Mouse (Mus musculus) megakaryocyte progenitor cell, adult 5-6 weeks (primary cell): ENCODE data around the gene Zbtb46. TPM values are rescaled to one million over a fixed set of nuclear protein-coding genes. Genes with fewer than 3 reads are reported as not detected.
A peak's percentile ranks its signal among the peaks of the same experiment; 100 is the strongest.

Source experiments
- ATAC-seq: replicated peaks from 2 replicates; pipeline ENCODE4 v1.8.0; 2016; ENCODE audit warnings: mild to moderate bottlenecking, moderate TSS enrichment, inconsistent platforms; ENCODE audit not compliant: poor library complexity
- total RNA-seq, 2 experiments: library from RNA; stranded (forward) in 1 of 2; stranded (reverse) in 1 of 2; fragments of 157-497, 149-512 nt in 1 of 2; fragments of 200-1000 nt in 1 of 2; gene quantifications; 2 replicates each; pipeline versions ENCODE4 v1.2.3 to v1.2.4; 2015 to 2017

Zbtb46 gene
- total RNA-seq, 2 experiments from 2014 or later: 1.8 to 1.9 TPM

- no peak for ATAC-seq
These were observed 6.2 kb upstream of the Zbtb46 start for GRCm38 (mm10) chr2:181465423-181465822.

DNA sequence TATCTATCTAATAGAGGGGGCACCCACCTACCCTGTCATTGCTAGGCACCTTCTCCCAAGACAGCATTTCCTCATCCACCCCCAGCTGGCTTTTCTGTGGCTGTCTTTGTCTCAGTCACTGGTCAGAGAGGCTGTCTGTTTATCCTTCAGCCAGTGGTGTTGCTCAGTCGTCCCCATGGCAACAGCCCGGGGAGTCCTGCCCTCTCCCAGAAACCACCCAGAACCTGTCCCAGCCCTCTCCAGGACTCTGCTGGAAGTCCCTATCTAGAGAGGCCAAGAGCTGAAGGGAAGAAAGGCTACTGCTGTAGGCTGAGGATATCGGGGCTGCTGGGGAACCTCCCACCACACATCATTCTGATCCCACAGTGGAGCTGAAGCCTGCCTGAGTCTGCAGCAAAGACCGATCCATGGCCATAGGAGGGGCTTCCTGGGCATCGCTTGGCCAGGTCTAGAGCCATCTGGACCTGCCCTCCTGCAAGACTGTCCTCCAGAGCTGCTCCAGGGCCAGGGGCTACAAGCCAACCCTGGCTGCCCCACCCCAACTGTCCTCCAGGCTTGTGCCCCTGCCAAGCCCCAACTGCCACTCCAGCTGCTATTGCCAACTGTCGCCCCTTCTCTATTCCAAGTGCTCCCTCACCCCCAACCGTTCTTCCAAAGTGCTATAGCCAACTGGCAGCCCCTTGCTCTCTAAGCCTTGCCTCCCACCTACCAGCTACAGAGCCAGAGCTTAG, 3.9 kb upstream of the Zbtb46 start:
- peak; percentile 55 for ATAC-seq

DNA sequence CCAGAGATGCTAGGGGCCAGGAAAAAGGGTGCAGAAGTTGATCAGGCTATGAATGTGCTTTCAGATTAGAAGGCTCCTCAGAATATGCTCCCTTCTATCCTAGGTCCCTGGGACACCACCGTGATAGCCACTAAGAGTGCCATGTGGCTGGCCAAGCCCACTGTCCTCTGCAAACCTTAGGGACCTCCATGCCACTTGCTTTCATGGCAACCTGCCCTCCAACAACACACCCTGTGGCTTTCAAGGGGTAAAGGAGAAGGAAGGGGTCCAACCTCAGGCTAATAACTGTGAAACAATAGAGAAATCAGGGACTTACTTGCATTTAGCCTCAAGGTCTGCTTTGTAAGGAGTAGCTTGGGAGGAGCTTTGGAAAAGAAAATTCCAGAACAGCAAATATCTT, 3.4 kb upstream of the Zbtb46 start:
- no peak for ATAC-seq

GRCm38 (mm10) chr2:181461536-181462100, 2.4 kb upstream of the Zbtb46 start:
- no peak for ATAC-seq

DNA sequence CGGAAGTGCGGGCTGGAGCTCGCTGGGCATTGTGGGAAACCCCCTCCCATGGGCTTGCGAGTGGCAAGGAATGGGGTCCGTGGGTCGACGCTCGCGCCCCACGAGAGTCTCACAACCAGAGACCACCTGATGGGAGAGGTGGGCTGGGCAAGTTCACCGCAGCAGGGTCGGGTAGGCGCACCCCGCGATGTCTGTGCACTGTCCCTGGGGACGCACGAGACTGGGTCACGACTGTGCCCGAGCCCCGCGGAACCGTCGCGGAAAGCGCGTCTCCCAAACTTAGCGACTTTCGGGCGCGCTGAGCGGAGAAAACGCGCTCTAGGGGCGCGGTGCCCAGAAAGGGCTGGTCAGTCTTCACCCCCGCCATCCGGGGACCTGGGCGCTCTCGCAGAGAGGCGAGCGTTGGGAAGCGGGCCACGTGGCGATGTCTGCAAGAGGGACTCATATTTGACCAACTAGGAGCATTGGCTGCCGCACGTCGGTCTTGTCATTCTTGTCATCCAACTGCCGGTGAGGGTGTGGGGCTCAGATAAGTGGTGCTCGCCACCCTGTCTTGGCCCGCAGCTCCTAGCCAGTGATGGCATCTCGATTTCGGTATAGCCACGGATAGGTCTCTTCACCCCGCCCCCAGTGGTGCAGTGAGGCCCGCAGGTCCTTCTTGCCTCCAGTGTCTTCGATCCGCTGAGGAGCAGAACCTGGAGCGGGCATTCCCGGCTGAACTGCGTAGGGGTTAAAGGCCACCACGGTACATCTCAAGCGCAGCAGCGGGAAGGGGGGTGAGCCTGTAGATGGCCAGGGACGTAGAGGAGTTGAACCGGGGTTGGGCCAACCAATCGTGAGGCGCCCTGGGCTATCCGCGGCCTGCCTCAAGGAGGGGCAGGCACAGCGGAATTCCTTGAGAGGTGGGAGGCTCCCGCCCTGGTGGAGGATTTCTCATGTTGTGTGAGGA, 721 bp upstream of the Zbtb46 start:
- peak; percentile 68 for ATAC-seq

GRCm38 (mm10) chr2:181458411-181459152, 644 bp downstream of the Zbtb46 start:
- ATAC-seq: no peak

GRCm38 (mm10) chr2:181457831-181458230, 1.4 kb downstream of the Zbtb46 start:
- no peak for ATAC-seq

GRCm38 (mm10) chr2:181455899-181456298, 3.3 kb downstream of the Zbtb46 start:
- no peak for ATAC-seq

GRCm38 (mm10) chr2:181453274-181453673, 6.0 kb downstream of the Zbtb46 start:
- peak; percentile 53; the same call in 1 of the 2 replicates for ATAC-seq

DNA sequence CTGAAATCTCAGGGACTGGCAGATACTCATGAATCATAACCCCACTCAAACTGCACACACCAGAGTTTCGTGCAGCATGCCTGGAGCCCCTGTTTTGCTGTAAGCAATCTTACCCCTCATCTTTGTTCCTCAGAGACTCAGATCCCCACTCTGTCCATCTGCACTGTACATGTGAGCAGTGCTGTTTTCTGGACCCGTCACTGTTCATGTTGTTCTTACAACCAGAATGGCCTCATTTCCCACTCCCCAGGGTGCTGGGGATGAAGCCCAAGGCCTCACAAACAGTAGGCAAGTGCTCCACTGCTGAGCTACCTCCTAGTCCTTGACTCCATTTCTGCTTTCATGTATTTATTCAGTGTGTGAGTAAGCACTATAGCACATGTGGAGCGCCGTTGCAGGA, 7.0 kb downstream of the Zbtb46 start:
- ATAC-seq: no peak

GRCm38 (mm10) chr2:181443016-181443415, 16.2 kb downstream of the Zbtb46 start:
- peak; percentile 92 for ATAC-seq

DNA sequence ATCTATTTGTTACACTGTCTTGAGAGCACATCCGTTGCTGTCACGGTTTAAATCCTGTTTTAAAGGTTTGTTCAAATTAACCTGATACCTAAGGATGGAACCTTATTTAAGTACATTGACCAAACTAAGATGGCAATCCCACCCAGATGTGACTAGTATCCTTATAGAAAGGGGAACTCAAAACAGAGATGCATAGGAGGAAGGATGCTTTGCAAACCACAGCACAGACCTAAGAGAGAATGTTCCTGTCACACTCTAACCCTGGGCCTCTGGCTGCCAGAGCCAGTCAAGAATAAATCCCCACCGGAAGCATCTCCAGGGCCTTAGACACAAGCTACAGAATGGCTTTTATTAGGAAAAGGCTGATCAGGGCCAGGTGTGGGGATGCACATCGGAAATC, 21.1 kb downstream of the Zbtb46 start:
- ATAC-seq: 0 out of 2 replicates have a peak, but pooled peaks have one; percentile 42

DNA sequence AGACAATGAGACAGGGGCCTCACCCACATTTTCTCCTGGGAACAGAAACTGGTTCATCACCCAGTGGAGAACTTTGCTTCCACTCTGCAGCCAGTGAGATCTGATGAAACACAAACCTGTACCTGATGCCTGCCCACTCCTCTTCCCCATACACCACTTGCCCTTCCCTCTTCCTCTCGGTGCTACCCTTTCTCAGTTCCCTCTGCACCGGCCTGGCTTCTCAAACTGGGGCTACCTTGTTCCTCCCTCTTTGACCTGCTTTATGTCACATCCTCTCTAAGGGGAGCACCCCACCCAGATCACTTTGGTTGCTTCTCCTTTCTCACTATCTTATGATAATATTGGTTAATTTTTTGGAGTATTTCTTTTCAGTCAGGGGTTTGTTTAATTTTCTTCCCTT, 23.0 kb downstream of the Zbtb46 start:
- peak; percentile 81 for ATAC-seq

- ATAC-seq: no peak
These were observed 35.4 kb downstream of the Zbtb46 start for GRCm38 (mm10) chr2:181423834-181424233.

DNA sequence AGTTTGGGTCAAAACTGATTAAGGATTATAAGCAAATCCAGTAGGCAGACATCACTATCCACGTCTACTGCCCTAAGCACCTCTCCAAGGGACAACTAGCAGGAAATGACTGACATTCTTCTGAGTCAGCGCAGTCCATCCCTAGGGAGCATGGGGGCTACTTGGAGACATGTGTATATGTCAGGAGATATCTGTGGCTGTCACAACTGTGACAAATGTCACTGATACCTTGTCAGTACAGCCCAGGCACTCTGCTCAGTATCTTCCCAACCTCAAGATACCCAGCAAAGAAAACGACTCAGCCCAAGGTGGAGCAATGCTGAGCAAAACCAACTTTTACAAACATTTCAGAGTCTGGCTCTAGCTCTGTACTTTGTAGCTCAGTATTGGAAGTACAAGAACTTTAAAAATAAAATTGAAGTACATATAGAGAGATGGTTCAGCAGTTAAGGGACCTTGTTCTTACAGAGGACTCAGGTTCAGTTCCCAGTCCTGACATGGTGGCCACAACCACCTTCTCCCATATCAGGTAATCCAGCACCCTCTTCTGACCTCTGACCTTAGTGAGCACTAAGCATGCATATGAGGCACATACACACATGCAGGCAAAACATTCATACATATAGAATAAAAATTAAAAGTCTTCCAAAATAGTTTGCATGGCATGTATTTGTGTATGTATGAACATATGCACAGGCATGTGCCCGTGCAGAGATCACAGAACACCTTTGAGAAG, 38.2 kb downstream of the Zbtb46 start:
- peak; percentile 48 for ATAC-seq

DNA sequence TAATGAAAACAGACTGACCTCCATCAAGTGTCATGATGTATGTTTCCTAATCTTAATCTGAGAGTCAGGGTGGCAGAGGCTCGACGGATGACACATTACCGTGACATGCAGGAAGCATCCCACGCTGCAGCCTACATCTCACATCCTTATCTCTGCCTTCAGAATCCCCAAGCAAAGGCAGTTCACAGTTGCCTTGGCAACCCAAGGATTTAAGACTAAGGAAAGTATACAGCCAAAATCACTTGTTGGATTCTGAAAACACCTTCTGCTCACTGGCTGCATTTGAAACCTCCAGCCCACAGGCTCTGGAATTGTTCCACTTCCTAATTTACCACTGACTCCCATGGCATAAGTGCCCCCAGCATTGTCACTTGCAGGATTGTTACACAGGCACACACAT, 38.8 kb downstream of the Zbtb46 start:
- ATAC-seq: peak; percentile 33; the same call in 1 of the 2 replicates

DNA sequence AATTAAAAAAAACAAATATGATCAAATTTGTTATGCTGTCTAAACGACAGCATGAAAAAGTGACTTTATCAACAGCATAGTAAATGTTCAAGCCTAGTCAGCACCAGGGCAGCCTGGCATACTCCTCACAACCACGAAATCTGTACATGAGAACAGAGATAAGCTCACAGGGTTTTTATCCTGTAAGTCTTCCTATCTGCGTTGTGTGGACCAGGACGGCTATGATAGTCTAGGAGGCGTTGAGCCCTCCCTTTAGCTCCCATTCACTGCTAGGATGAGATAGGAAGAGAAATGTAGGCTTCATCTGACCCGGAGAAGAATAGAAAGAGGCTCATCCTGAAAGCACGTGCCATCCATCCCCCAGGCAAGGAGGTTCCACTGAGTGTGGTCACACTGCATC, 39.9 kb downstream of the Zbtb46 start:
- ATAC-seq: peak; percentile 76

- no peak for ATAC-seq
These were observed 43.3 kb downstream of the Zbtb46 start for GRCm38 (mm10) chr2:181415945-181416344.

DNA sequence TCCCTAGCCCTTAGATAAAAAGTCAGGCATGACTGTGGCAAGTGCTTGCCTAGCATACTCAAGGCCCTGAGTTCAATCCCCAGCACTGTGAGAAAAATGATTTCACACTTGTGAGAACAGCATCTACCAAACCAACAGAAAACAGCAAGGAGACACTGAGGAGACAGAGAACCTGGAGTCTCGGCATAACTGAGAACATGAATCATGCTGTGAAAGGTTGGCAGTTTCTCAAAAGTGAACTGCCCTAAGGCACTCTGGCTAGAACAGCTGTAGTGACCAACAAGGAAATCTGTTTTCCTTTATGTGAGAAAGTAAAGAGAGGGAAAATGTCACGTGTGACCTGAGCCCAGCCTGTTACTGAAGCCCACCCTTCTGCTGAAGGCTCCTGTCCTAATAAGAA, 46.1 kb downstream of the Zbtb46 start:
- no peak for ATAC-seq
